Mouse (Mus musculus) hindbrain, embryonic 16.5 days (tissue): ENCODE data around the gene Aurkaip1. TPM values are rescaled to one million over a fixed set of nuclear protein-coding genes. Genes with fewer than 3 reads are reported as not detected.

Source experiments
- ATAC-seq: fragments of 200-750 bp; cut with Nextera tagmentation; 2 replicates; pipeline ENCODE4 v1.8.0; 2017; ENCODE audit warnings: moderate TSS enrichment, moderate library complexity
- H3K27ac ChIP-seq: fragments of 300-500 bp; sonication (generic); 2 replicates; pipeline ENCODE4 v1.5.1; 2014; ENCODE audit warnings: low read depth, mild to moderate bottlenecking, control low read depth, low read length, moderate library complexity
- H3K27me3 ChIP-seq: fragments of 300-500 bp; sonication (generic); replicated peaks from 2 replicates; pipeline ENCODE4 v1.6.1; 2014; ENCODE audit warnings: low read length; ENCODE audit not compliant: control insufficient read depth, insufficient read depth
- H3K36me3 ChIP-seq: fragments of 300-500 bp; sonication (generic); 2 replicates; pipeline ENCODE4 v1.6.1; 2014; ENCODE audit warnings: mild to moderate bottlenecking, low read length, moderate library complexity, mixed read lengths; ENCODE audit not compliant: control insufficient read depth, insufficient read depth
- H3K4me1 ChIP-seq: fragments of 300-500 bp; sonication (generic); 2 replicates; pipeline ENCODE4 v1.6.1; 2014; ENCODE audit warnings: low read depth, low read length; ENCODE audit not compliant: control insufficient read depth, insufficient read depth
- H3K4me2 ChIP-seq: fragments of 300-500 bp; sonication (generic); 2 replicates; pipeline ENCODE4 v1.6.1; 2014; ENCODE audit warnings: mild to moderate bottlenecking, low read length, control low read depth, moderate library complexity
- H3K4me3 ChIP-seq: fragments of 300-500 bp; sonication (generic); 2 replicates; pipeline ENCODE4 v1.5.1; 2014; ENCODE audit warnings: mild to moderate bottlenecking, low read length, control low read depth, moderate library complexity
- H3K9ac ChIP-seq: fragments of 300-500 bp; sonication (generic); 2 replicates; pipeline ENCODE4 v1.6.1; 2014; ENCODE audit warnings: low read depth, mild to moderate bottlenecking, control low read depth, low read length, moderate library complexity
- H3K9me3 ChIP-seq: fragments of 300-500 bp; sonication (generic); 2 replicates; pipeline ENCODE4 v1.6.1; 2014; ENCODE audit warnings: mild to moderate bottlenecking, low read length, moderate library complexity; ENCODE audit not compliant: control insufficient read depth
- WGBS: fragments of 180-500 bp; shearing (Covaris S2); extraction: QIAGEN DNeasy Blood & Tissue Kit; methylation state at CpG from one replicate; pipeline ENCODE4 v1.1.7; 2014; 5-methylcytosine and 5-hydroxymethylcytosine counted together
- polyA plus RNA-seq: library from polyadenylated mRNA; unstranded; fragments of >200 nt; fragmentation: Nextera tagmentation; extraction: Ambion mirVana; gene quantifications from 2 replicates; pipeline ENCODE4 v1.2.1, GENCODE M21; 2015

Gene Aurkaip1
- polyA plus RNA-seq, 1 experiment from 2014 or later, result 143 TPM

DNA sequence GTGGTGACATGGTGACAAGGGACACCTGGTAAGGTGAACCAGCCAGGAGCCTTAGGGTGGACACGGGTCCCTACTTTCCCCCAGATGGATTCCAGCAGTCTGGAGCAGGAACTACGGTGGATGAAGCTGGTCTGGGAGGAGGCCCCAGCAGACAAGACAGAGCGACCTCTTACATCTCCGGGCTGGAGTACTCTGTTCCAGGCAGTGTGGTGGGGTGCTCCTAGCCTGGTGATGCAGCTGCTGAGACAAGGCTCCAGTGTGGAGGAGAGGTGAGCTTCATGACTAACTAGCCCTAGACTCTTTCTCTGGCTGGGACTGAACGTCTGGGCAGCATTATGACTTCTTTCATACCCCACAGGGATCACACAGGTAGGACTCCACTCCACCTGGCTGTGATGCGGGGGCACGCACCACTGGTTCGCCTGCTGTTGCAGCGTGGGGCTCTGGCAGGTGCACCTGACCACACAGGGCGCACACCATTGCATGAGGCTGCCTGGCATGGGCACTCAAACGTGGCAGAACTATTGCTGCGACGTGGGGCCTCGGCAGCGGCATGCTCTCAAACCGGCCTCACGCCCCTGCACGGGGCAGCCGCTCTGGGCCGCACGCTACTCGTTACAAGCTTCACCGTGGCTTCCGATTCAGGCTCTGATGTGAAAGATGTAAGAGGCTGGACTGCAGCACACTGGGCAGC, 39.7 kb upstream of the Aurkaip1 start:
- no peak overlapping the region for H3K4me3 ChIP-seq
- H3K4me2 ChIP-seq, result no peak overlapping the region
- H3K36me3 ChIP-seq, result no peaks in the 10 kb centered on the region
- H3K9ac ChIP-seq, result no peak overlapping the region
- H3K27ac ChIP-seq, result no peak overlapping the region
- no peak for ATAC-seq
- H3K9me3 ChIP-seq, result no peaks in the 10 kb centered on the region
- no peaks in the 10 kb centered on the region for H3K4me1 ChIP-seq
- WGBS, result 78% methylated on average over 24 of the region's 24 CpGs
- H3K27me3 ChIP-seq, result no peaks in the 10 kb centered on the region

DNA sequence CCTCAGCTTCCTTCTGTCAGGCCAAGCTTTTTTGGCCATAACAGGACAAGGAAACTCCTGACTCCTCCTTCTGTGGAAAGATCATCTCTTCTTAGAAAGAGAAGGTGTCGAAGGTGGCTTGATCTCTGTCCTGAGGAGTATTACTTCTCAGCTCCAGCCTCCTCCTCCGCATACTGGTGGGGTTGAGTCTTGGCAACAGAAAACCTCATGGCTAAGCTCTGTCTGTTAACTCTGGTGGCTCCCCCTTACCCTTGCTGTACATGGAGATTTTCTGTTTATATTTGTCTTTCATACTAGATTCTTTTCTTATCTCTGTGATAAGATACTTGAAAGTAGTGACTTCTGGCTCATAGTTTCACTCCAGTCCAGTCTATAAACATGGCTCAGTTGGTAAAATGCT, 37.3 kb upstream of the Aurkaip1 start:
- ATAC-seq, result no peak
- 85% methylated on average over 2 of the region's 2 CpGs for whole genome bisulfite sequencing
- H3K27me3 ChIP-seq, result no peaks in the 10 kb centered on the region; the same call in 1 of the 2 replicates

GRCm38 (mm10) chr4:155802075-155802474, 29.0 kb upstream of the Aurkaip1 start:
- Histone ChIP-seq H3K36me3 (peaks cover 4% of the 10 kb centered on the region; the same call in 1 of the 2 replicates), H3K4me2 (no peak overlapping the region), H3K9me3 (no peaks in the 10 kb centered on the region), H3K4me1 (peaks cover 14% of the 10 kb centered on the region), H3K27me3 (no peaks in the 10 kb centered on the region), H3K9ac (no peak overlapping the region), H3K4me3 (no peak overlapping the region), H3K27ac (no peak overlapping the region)
- no peak for ATAC-seq
- WGBS, result 100% methylated on average over 1 of the region's 1 CpGs

More for the DNA sequence above, 37.3 kb upstream of the Aurkaip1 start:
- H3K4me2 ChIP-seq, result no peak overlapping the region
- H3K4me1 ChIP-seq, result no peaks in the 10 kb centered on the region
- H3K9ac ChIP-seq, result no peak overlapping the region
- H3K4me3 ChIP-seq, result no peak overlapping the region
- H3K27ac ChIP-seq, result no peak overlapping the region
- H3K9me3 ChIP-seq, result no peaks in the 10 kb centered on the region
- H3K36me3 ChIP-seq, result no peaks in the 10 kb centered on the region

- H3K9ac ChIP-seq, result peak within 1 kb of the TSS; percentile 89
- peak within 1 kb of the TSS; percentile 93 for H3K4me3 ChIP-seq
- peak within 1 kb of the TSS; percentile 77 for H3K27ac ChIP-seq
- H3K9me3 ChIP-seq, result no peaks in the 10 kb centered on the region
- H3K4me1 ChIP-seq, result peaks cover 14% of the 10 kb centered on the region
- peak within 1 kb of the TSS; percentile 82 for H3K4me2 ChIP-seq
- WGBS, result 6% methylated on average over 12 of the region's 12 CpGs
- ATAC-seq, result peak; percentile 80
- no peaks in the 10 kb centered on the region for H3K27me3 ChIP-seq
- H3K36me3 ChIP-seq, result peaks cover 9% of the 10 kb centered on the region
Measured at GRCm38 (mm10) chr4:155802741-155803339, 28.2 kb upstream of the Aurkaip1 start, which contains the start of gene Mrpl20. Gene Mrpl20 (plus strand): TSS chr4:155802878.

DNA sequence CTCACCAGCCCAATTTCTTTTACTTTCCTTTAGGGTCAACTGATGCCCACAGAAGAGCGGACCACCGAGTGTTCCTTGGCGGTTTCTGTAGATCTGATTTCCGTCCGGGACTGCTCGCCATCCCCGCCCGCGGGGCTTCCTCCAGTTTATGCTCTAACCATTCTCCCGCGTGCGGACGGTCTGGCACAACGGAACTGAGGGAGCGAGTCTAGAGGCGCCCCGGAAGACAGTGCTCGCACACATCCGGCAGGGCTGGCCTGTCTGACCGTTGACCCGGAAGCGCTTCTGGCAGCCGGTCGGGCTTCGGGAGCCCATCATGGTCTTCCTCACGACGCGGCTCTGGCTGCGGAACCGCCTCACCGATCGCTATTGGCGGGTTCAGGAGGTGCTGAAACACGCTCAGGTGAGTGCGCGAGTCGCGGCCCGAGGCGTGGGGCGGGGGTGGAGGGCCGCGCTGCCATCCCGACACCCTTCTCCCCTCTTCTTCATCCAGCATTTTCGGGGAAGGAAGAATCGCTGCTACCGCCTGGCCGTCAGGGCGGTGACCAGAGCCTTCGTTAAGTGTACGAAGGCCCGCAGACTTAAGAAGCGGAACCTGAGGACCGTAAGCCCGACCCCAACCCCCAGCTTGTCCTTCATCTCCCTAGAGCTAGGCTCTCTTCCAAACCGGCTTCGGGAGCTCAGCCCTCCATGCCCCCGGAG, 27.6 kb upstream of the Aurkaip1 start:
- under 1% methylated on average over 54 of the region's 58 CpGs for WGBS
- ATAC-seq, result peak; percentile 98

GRCm38 (mm10) chr4:155807841-155808240, 23.2 kb upstream of the Aurkaip1 start:
- H3K27ac ChIP-seq, result no peak overlapping the region
- peaks cover 30% of the 10 kb centered on the region for H3K36me3 ChIP-seq
- 95% methylated on average over 3 of the region's 3 CpGs for WGBS
- no peak overlapping the region for H3K9ac ChIP-seq
- no peaks in the 10 kb centered on the region for H3K27me3 ChIP-seq
- H3K4me2 ChIP-seq, result no peak overlapping the region
- no peak for ATAC-seq
- H3K4me1 ChIP-seq, result peaks cover 17% of the 10 kb centered on the region
- no peaks in the 10 kb centered on the region for H3K9me3 ChIP-seq
- no peak overlapping the region for H3K4me3 ChIP-seq

More for the DNA sequence above, 27.6 kb upstream of the Aurkaip1 start:
- Histone ChIP-seq H3K27ac (peak overlapping the region; percentile 77), H3K9ac (peak overlapping the region; percentile 89), H3K4me2 (peak overlapping the region; percentile 82), H3K36me3 (peaks cover 12% of the 10 kb centered on the region), H3K27me3 (no peaks in the 10 kb centered on the region), H3K9me3 (no peaks in the 10 kb centered on the region), H3K4me1 (peaks cover 14% of the 10 kb centered on the region), H3K4me3 (peak overlapping the region; percentile 93)

- peak within 1 kb of the TSS; percentile 96 for H3K4me3 ChIP-seq
- WGBS, result under 1% methylated on average over 56 of the region's 60 CpGs
- peaks cover 45% of the 10 kb centered on the region for H3K36me3 ChIP-seq
- peak; percentile 99 for ATAC-seq
- peaks cover 19% of the 10 kb centered on the region for H3K4me1 ChIP-seq
- peak within 1 kb of the TSS; percentile 91 for H3K27ac ChIP-seq
- no peaks in the 10 kb centered on the region for H3K27me3 ChIP-seq
- no peaks in the 10 kb centered on the region for H3K9me3 ChIP-seq
- peak within 1 kb of the TSS; percentile 87 for H3K4me2 ChIP-seq
- H3K9ac ChIP-seq, result peak within 1 kb of the TSS; percentile 98
Measured at GRCm38 (mm10) chr4:155811929-155812664, 19.0 kb upstream of the Aurkaip1 start, which contains the start of gene Ccnl2. Gene Ccnl2 (plus strand): TSS chr4:155812489.

DNA sequence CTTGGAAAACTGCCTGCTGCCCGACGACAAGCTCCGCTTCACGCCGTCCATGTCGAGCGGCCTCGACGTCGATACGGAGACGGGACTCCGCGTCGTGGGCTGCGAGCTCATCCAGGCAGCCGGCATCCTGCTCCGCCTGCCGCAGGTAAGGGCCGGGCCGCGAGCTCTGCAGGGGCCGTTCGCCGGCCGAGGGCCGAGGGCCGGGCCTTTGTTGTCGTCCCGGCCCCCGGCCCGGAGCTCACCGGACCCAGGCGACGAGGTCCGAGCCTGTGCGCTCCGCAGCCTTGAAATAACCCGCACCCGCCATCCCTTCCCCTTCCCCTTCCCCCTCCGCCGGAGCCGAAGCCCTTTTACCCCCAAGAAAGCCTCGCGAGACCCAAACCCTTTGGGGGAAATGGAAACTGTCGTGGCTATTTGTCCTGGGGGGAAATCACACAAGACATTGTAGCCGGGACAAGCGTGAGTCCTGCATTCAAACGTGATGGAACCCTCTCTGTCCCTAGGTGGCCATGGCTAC, 18.3 kb upstream of the Aurkaip1 start:
- H3K27ac ChIP-seq, result peak overlapping the region; percentile 91
- ATAC-seq, result peak; percentile 56
- peaks cover 19% of the 10 kb centered on the region for H3K4me1 ChIP-seq
- H3K36me3 ChIP-seq, result peaks cover 47% of the 10 kb centered on the region
- H3K4me2 ChIP-seq, result peak overlapping the region; percentile 87
- H3K9ac ChIP-seq, result peak overlapping the region; percentile 98
- under 1% methylated on average over 37 of the region's 49 CpGs for WGBS
- H3K27me3 ChIP-seq, result no peaks in the 10 kb centered on the region
- peak overlapping the region; percentile 96 for H3K4me3 ChIP-seq
- H3K9me3 ChIP-seq, result no peaks in the 10 kb centered on the region
